Mouse (Mus musculus) CD4-positive helper T cell, adult 2 months (primary cell): ENCODE results near the gene Mbnl2.

Experiments
- DNase-seq: peaks from one replicate; pipeline ENCODE4 v3.0.0-alpha.2; 2012; ENCODE audit warnings: low read depth, missing footprints, low spot score

Gene Mbnl2

GRCm38 (mm10) chr14:120324883-120325480, 49.5 kb downstream of the Mbnl2 start:
- no peak for DNase-seq

GRCm38 (mm10) chr14:120325673-120326072, 50.2 kb downstream of the Mbnl2 start:
- no peak for DNase-seq

DNA sequence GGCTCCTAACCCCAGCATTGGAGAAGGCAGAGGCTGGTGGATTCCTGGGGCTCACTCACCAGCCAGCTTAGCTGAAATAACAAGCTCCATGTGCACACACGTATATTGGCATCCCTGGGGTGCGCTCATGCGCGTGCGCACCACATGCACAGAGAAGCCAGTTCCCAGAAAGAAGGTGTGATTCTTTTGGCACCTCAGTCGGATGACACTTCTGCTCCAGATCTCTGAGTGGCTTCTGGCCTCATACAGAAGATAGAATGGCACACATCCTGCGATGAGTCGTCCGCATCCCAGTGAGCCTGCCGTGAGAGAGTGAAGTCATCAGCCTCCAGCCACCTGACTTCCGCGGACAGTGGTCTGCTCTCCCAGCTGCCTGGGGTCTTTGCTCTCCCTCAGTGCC, 55.0 kb downstream of the Mbnl2 start:
- DNase-seq = no peak

DNA sequence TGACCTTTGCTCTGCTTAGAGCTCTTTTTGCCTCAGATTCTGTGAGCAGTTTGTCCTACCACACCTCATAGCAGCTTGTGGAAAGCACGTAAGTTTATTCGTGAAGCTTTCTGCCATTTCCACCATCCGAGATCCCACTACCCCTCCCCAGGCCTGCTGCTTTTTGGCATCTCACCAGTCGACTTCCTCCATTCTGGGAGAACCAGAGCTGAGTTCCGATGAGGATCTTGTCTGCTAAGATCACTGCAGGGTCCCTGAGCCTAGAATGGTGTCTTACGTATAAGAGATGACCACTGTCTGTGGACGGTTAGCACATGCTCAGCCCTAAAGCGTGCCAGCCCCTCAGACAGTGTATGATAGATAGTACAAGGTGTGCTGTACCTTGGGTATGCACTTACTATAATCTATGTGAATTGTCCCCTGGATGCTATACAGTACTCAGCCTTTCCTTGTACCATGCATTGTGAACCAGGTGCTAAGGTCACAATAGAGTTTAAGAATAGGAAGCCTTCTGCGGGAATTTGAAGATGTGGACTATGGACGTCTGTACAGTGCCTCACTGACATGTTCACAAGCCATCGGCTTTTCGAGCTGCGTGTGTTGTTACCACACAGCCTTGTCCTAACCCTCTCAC, 55.5 kb downstream of the Mbnl2 start:
- no peak for DNase-seq

GRCm38 (mm10) chr14:120333465-120334243, 58.2 kb downstream of the Mbnl2 start:
- no peak for DNase-seq

DNA sequence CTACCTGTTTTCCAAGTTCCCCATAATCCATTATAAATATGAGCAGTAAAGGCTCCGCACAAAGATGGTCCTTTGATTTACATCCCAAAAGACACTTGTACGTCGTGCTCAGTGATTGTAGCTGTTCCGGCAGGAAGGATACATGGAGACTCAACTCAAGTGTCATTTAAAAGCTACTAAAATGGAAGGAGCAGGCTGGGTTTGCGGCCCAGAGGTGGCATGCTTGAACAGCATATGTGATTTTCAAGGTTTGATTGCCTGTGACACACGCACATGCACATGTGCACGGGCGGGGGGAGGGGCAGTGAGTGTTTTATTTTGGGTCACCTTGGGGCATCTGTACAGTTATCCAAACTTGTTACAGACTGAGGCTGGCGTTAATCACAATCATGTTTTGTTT, 59.9 kb downstream of the Mbnl2 start:
- no peak for DNase-seq

GRCm38 (mm10) chr14:120335871-120336270, 60.4 kb downstream of the Mbnl2 start:
- DNase-seq = no peak

DNA sequence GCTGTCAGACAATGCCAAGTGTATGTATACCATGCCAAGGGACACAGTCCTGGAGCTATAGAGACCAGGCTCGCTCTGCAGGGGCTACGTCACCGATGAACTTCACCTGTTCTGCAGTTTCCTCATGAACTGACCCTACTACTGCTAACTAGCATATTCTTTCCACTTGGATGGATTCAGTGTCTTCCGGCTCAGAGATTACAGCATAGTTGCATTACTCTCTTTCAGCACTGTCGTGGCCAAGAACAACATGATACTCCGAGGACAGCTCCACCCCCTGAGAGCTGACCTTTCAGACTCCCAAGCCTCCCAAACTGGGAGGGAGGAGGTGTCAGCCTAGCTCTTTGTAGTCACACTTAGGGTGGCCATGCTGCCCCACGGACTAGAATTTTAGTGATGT, 60.9 kb downstream of the Mbnl2 start:
- no peak for DNase-seq

DNA sequence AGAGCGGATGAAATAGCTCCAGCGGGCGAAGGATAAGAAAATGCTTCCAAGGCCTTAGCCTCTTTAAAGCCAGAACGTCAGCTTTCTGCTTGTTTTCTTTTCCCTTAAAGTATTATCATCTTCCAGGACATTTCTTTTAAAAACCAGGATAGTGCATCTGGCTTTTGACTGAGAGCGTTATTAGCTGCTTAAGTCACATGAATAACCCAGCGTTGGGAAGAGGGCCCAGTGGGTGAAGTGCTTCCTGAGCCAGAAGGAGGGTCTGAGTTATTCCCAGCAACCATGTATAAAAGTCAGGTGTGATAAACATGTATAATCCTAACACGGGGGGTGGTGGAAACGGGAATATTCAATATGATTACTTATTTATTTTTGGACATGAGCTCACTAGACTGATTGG, 61.4 kb downstream of the Mbnl2 start:
- DNase-seq = no peak

GRCm38 (mm10) chr14:120337731-120338462, 62.4 kb downstream of the Mbnl2 start:
- DNase-seq = no peak

DNA sequence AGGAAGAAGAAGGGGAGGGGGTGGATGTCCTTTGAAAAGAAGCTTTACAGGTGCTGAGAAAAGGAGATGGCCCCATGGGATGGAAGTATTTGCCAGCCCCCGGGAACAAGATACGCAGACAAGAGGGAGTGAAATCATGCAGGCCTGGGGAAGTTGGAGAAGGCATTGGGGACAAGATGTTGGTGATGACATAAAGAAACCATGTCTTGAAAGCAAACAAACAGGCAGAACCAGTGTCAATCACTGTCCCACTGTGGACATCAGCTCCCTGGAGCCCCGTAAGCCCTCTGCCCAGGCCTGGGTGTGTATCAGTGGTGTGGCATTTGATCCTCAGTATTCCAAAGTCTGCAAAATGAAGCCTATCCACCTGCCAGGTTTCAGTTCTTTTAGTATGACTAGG, 63.2 kb downstream of the Mbnl2 start:
- DNase-seq = no peak

DNA sequence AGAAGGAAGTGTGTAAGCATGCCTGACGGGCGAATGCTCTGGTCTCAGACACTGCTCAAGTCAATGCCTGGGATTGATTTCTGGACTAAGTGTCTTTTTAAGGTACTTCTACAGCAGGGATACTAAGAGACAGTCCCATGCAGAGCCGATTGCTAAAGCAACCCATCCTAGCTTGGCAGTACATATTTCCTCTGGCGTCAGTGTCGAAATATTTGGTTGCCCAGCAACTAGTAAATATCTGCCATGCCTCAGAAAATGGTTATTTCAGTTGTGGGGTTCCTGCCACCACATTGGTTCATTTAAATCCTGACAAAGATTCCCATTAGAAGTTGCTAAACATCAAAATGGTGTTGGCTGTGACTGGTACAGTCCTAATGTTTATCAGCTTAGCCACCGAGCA, 66.4 kb downstream of the Mbnl2 start:
- no peak for DNase-seq

DNA sequence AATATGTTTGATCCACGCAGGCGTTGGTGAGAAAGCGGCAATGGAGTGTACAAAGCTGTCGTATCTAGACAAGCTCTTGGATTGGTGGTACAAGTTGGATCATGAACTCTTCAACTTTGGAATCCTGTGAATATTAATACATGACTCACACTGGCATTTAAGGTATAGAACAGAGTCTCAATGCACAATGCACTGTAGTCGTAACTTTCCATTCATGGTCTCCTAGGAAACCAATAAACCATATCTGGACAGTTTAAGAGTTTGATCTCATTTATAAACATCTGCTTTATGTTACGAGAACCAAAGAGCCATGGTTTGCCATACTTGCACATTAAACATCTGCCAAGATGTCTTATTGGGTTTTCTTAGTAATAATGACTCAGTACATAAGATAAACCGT, 66.9 kb downstream of the Mbnl2 start:
- no peak for DNase-seq

DNA sequence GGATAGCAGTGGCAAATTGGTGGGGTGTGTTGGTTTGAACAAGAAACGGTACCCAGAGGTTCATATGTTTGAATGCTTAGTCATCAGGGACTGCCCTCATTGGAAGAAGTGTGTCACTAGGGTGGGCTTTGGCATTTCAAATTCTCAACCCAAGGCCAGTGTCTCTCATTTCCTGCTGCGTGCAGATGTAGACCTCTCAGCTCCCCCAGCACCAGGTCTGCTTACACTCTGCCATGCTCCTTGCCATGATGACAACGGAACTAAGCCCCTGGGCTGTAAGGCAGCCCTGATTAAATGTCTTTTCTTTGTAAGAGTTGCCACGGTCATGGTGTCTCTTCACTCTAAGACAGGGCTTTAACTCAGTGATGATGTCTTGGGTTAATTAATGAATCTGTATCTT, 69.2 kb downstream of the Mbnl2 start:
- no peak for DNase-seq

DNA sequence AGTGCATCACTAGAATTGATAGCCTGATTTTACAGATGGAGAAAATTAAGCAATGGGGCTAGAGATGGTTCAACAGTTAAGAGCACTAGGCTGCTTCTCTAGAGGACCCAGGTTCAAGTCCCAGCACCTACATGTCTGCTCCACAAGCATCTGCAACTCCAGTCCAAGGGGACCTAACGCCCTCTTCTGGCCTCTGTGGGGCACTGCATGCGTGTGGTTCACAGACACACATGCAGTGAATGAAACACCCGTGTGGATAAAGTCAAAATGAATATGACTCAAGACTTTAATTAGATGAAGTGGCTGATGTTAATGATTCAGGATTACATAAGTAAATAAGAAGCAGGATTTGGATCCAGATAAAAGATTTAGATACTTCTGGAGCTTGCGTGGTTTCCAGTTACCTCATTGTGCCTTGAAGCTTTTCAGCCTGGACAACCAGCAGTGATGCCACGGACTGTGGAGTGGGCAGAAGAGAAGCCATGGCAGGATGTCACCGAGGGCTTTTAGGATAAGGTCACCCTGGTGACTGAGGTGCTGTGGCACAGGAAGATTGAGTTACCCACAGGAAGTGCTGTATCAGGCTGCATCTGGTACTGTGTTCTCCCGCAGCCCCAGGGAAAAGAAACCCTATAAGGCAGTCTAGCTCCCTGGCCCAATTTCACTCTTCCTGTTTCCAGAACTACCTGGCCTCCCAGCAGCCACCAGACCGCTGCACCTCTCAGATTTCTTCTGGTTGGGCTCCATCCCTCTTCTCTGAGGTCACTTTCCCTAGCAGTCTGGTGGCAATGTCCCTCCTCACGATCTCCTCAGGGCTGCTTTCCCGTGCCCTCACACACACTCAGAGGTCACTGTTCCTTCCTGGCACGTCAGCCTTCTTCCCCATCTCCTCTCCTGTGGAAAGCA, 72.2 kb downstream of the Mbnl2 start:
- DNase-seq = peak; percentile 49

DNA sequence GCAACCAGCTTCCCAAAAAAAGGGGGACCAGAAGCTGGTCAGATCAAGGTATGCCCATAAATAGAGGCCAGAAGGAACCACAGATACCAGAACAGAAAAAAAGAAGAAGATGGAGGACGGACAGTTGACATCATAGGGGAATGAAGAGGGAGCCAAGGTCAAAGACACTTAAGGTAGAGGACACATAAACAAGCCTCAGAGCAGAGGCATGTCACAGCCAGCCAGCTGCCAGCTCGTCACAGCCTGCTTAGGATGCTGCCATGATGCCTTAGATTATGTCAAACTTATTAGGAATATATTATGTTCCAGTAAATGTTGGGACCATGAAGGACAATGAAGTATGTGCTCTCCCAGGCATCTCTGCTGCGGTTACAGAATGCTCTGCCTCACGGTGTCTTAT, 73.9 kb downstream of the Mbnl2 start:
- no peak for DNase-seq

DNA sequence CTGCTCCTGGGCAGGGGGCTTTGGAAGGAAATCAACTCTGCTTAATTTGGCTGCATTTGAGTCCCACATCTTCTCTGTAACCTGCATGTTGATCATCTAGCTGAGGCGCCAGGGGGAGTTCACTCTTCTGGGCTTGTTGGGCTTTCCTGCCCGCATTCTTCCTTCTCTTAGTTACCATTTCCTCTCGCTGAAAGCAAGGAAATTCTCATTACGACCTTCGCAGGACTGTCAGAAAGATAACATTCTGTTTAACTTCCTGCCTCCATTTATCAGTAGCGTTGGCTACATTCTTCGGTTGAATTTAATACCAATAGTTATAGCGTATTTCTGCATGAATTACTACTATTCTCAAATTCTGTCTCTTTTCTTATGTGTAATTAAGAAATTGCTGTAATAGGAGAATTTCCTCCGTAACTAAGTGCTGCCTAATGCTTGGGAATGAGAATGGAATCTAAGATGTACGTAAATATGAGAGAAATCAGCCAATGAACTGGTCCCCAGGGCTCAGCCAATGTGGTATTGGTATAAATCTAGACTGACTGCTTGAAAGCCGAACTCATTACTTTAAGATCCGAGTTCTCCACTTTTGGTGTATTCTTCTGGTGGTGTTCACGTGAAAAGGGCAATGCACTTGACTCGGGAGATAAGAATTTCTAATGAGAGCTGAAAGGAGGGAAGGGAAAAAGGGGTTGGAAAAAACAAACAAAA, 76.8 kb downstream of the Mbnl2 start:
- DNase-seq = no peak

DNA sequence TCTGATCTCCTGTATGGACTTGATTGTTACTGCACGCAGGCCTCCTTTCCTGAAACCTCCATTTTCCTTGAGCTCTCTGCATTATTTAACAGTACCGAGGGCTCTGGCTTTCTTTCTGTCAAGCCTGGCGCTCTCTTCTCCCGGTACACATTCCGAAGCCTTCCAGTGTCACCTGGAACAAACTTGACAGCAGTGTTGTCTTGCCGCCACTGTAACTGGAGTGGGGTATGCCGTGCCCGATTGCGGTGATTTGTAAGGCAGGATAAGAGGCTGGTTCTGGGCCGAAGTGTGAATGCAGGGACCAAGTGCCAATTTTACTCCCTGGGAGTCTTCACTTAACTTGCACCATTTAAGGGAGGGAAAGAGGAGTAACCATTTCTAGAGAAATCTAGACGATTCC, 77.7 kb downstream of the Mbnl2 start:
- DNase-seq = no peak

GRCm38 (mm10) chr14:120354595-120354994, 79.1 kb downstream of the Mbnl2 start:
- DNase-seq = no peak

DNA sequence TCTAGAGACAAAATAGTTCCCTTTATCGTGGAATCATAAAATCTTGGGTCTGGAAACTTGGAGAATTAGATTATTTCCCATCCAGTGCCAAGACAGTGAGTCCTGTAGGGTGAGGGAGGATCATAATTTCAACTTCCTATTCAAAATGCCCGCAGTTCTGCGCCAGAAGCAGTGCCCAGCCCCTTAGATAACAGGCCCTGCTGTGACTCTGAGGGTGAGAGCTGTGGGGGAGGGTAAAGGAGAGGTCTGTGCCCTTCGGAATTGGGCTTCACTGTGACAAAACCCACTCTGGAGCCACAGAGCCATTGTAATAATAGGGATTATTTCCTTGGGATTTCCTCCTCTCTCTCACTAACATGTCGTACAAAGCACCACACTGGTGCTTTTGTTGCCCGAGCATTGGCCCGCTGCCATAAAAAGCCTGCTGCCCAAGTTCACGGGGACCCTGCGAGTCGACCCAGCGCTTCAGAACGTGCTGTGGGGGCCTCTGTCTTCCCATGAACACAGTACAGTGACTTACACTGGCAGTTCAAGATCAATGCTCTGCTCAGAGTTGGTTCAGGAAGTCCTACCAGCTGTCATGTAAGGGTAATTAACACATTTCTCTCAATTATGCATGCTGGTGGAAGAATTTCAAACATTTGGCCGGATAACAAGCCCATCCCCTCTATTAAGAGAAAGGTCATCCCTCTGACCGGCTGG, 79.7 kb downstream of the Mbnl2 start:
- DNase-seq = no peak
